Mouse (Mus musculus) kidney, postnatal 10 days (tissue): ENCODE measurements around the gene Otulin.

Experiments used
- DNase-seq: peaks from one replicate; pipeline ENCODE4 v3.0.0; 2021; ENCODE audit warnings: mixed read lengths

Gene Otulin

DNA sequence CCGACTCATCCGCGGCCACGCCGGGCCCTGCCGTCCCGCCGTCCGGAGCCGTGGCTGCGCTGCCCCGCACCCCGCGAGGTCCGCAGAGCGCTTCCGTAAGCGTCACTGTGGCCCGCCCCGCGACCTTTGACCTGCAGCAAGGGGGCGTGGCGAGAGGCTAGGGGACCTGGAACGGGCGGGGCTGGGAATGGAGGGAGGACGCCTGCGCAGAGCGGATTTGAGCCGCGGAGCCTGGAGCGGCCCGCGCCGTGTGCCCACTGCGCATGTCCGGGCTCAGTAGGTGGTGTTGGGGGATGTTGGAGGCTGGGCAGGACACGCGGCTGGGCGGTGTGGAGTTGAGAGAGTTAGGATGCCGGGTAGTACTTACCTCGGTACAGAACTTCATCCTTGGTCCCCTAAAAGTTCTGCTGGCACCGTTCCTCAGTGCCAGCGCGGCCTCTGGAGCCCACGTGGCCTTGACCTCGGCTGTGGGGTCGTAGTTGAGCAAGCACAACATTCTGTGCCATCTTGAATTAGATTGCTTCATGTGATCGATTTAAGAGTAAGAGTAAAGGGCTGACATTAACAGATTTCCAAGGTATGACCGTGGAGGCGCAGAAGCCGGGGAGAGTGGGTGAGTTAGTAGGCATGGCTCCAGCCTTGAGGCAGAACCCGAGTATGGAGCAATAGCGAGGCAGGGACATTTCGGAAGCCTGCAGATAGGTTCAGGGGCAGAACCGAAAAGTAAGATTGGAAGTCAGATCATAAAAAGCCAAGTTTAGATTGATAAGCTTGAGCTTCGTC lies at the start of gene Otulin:
Otulin (minus strand) TSS at position 93 of the 783 bp plus-strand sequence.
- peak; percentile 100 for DNase-seq

- DNase-seq, result no peak
Observed at GRCm38 (mm10) chr15:27678511-27678910, 48.0 kb upstream of the Otulin start.

DNA sequence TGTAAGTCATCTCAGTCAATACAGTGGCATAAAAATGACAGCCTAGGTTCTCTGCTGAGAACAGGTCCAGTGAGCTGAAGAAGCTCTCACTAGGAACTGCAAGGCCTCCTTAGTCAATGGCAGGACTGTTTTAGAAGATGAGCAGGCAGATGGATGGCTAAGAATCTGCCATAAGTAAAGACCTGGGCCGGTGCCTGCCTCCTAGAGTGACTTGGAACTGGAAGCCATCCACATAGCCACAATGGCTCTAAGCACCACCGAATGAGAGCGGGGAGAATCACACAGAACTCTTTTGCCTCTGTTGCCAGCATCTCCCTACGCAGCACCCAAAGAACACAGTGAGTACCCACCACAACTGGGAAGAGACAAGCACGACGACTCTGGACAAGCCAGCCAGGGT lies 47.3 kb upstream of the Otulin start:
- DNase-seq, result no peak

DNA sequence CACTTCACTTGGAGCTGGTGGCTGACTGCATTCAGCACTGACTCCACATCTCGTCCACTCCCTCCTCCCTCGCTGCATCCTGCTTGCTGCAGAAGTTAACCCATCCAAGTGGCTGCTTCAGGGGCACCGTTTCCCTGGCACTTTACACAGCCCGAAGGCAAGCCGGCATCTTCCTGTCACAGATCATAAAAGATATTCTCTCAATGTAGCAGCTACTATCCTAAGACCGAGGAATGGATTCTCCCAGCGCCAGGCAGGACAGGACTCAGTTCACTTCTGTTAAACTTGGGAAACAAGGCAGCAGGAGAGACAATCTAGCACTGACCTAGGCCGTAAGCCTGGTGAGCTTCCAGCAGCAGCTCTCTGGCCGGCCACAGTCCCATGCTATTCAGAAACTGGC lies 45.7 kb upstream of the Otulin start:
- DNase-seq, result no peak

DNA sequence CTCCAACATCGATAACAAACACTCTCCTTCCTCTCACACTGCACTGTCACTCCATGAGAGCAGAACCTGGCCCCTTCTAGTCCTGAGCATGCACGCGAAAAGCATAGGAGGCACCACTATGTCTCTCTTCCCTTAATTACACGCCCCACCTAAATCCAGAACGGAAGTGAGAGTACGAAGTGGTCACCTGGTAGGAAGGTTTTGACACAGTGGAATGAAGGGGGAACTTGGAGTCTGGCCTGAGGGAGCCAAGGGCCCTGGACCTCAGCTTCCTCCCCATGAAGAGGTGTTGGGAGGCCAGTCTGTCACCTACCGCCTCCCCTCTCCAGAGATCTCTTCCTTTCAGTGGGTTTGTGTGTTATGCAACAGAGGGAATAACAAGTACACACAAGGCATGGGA lies 44.6 kb upstream of the Otulin start:
- DNase-seq, result no peak

- no peak for DNase-seq
Observed at GRCm38 (mm10) chr15:27674041-27674440, 43.5 kb upstream of the Otulin start.

DNA sequence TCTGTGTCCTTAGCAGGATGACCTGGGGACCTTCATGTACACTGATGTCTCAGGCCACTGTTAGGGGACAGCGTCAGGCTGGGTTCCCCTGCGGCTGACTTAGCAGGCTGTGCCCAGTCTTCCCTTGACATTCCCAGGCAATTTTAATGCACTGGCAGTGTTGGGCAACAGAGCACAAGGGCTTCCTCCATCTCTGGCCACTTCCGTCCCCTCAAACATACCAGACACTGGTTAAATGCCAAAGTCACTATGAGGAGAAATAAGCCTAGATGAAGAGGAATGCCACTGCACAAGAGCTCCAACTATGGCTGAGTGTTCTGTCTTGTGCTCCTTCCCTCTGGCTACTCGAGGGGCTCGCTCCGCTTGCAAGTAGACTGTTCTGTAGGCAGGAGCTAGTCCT lies 42.7 kb upstream of the Otulin start:
- no peak for DNase-seq

DNA sequence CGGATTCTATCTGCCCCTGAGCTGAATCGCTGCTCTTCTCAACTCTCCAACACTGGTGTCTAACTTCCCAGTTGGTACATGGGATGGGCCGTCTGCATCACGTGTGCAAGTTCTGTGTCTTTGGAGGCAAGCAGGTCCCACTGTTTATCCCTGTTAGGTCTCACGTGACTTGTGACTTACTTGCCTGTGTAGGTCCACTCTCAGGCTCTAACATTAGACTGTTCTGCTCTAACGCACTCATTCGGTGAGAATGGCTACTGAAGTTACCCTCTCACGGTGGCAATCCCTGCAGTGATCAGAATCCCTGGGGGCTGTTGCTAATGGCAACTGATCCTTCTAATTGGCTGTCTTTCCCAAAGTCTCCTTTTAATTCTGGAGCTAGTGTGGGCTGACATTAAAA lies 41.8 kb upstream of the Otulin start:
- no peak for DNase-seq

- DNase-seq, result no peak
Observed at GRCm38 (mm10) chr15:27671612-27672245, 41.2 kb upstream of the Otulin start.

- no peak for DNase-seq
Observed at GRCm38 (mm10) chr15:27670708-27671107, 40.2 kb upstream of the Otulin start.

GRCm38 (mm10) chr15:27669931-27670411 lies 39.5 kb upstream of the Otulin start:
- no peak for DNase-seq

- no peak for DNase-seq
Observed at GRCm38 (mm10) chr15:27669276-27669675, 38.8 kb upstream of the Otulin start.

- DNase-seq, result no peak
Observed at GRCm38 (mm10) chr15:27668557-27668956, 38.1 kb upstream of the Otulin start.

GRCm38 (mm10) chr15:27668001-27668461 lies 37.5 kb upstream of the Otulin start:
- DNase-seq, result no peak

- DNase-seq, result no peak
Observed at GRCm38 (mm10) chr15:27666911-27667539, 36.5 kb upstream of the Otulin start.

GRCm38 (mm10) chr15:27665392-27665911 lies 35.0 kb upstream of the Otulin start:
- peak; percentile 55 for DNase-seq

GRCm38 (mm10) chr15:27664126-27664525 lies 33.6 kb upstream of the Otulin start:
- no peak for DNase-seq

DNA sequence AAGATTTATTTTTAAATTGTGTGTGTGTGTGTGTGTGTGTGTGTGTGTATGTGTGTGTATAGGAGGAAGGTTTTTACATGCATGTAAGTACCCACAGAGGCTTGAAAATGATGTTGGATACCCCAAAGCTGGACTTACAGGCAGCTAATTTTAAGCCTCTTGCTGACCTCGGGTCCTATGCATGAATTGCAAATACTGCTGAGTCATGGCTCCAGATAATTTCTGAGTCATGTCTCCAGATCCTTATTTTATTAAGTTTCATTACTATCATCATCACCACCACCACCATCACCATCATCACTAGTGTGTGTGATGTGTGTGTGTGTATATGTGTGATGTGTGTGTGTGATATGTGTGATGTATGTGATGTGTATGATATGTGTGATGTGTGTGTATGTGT lies 32.2 kb upstream of the Otulin start:
- DNase-seq, result no peak

DNA sequence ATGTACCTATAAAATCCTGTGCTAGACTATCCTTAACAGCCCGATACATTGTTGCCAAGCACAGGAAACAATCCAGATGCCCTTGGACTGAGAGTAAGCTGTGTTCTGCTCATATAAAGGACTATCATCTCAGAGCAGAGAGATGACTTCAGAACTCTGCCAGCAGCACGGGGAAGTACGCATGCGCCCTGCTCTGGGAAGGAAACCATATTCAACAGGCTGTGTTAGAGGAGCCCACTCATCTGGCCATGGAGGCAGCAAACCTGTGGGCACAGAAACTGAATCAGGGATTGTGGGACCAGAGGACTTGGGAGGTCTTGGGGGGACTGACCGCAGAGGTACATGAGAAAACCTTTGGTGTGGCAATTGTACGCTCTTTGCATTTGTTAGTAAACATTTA lies 31.2 kb upstream of the Otulin start:
- DNase-seq, result no peak

GRCm38 (mm10) chr15:27659592-27660244 lies 29.2 kb upstream of the Otulin start:
- peak; percentile 94 for DNase-seq

- DNase-seq, result no peak
Observed at GRCm38 (mm10) chr15:27659143-27659542, 28.6 kb upstream of the Otulin start.

GRCm38 (mm10) chr15:27658356-27658755 lies 27.9 kb upstream of the Otulin start:
- no peak for DNase-seq

GRCm38 (mm10) chr15:27657866-27658265 lies 27.4 kb upstream of the Otulin start:
- DNase-seq, result no peak
